Comparison of ENCODE assay signal across 8 mouse cellular contexts in genomic region chr10:81376561-81377361, GRCm38 (mm10). TPM values are rescaled to one million over a fixed set of nuclear protein-coding genes. Genes with fewer than 3 reads are reported as not detected.
DNase-seq lines count a peak whose midpoint lies in the region; ATAC-seq and TF ChIP-seq lines count a peak whose summit lies in the region.

No protein-coding gene starts in this region.

- peaks cover 19% of the 10 kb centered on the region for H3K4me1 ChIP-seq in lung, embryonic 16.5 days (replicated peaks; ENCODE audit: control insufficient read depth, insufficient read depth, low read length)
- peaks cover 12% of the 10 kb centered on the region for H3K4me1 ChIP-seq in hindbrain, postnatal 0 days (ENCODE audit: insufficient read depth, low read length)

- WGBS in lung, embryonic 16.5 days: 26% methylated on average over 6 of the region's 6 CpGs
- WGBS in hindbrain, postnatal 0 days: 47% methylated on average over 6 of the region's 6 CpGs

- H3K36me3 ChIP-seq in lung, embryonic 16.5 days (ENCODE audit: control insufficient read depth, insufficient read depth, low read length): peaks cover 19% of the 10 kb centered on the region
- no peaks in the 10 kb centered on the region for H3K36me3 ChIP-seq in hindbrain, postnatal 0 days (ENCODE audit: insufficient read depth, low read length)

- ATAC-seq in lung, embryonic 16.5 days (ENCODE audit: low read depth): no peak
- ATAC-seq in hindbrain, postnatal 0 days: no peak

- no peaks in the 10 kb centered on the region for H3K27me3 ChIP-seq in lung, embryonic 16.5 days (ENCODE audit: control insufficient read depth, insufficient read depth, low read depth, low read length)
- H3K27me3 ChIP-seq in hindbrain, postnatal 0 days (ENCODE audit: insufficient read depth, low read length): no peaks in the 10 kb centered on the region

- no peak for DNase-seq in lung, postnatal 4 days
- DNase-seq in c-Kit-positive CD71-positive TER-119-negative erythroid progenitor cells, embryonic 14.5 days (ENCODE audit: low read depth): peak; percentile 71
- DNase-seq in hindbrain, postnatal 0 days (ENCODE audit: low spot score): no peak
- DNase-seq in naive thymus-derived CD4-positive, alpha-beta T cell, adult 2 months (ENCODE audit: low read depth): peak; percentile 38
- DNase-seq in ovary, postnatal 14 days (ENCODE audit: low spot score): no peak
- no peak for DNase-seq in cerebellum, adult 8-10 months
- DNase-seq in right cerebral cortex, postnatal 25 days: no peak

- no peaks in the 10 kb centered on the region for H3K9me3 ChIP-seq in lung, embryonic 16.5 days (ENCODE audit: control insufficient read depth, low read length)
- no peaks in the 10 kb centered on the region for H3K9me3 ChIP-seq in hindbrain, postnatal 0 days (ENCODE audit: low read length)

- peak overlapping the region; percentile 92 for H3K4me2 ChIP-seq in lung, embryonic 16.5 days (ENCODE audit: low read depth, low read length)
- peak overlapping the region; percentile 94 for H3K4me2 ChIP-seq in hindbrain, postnatal 0 days (ENCODE audit: low read depth, low read length)

- H3K9ac ChIP-seq in lung, embryonic 16.5 days (ENCODE audit: low read length): peak overlapping the region; percentile 98
- peak overlapping the region; percentile 89 for H3K9ac ChIP-seq in hindbrain, postnatal 0 days (replicated peaks; ENCODE audit: low read length)

- peak overlapping the region; percentile 0; the same call in 1 of the 2 replicates for H3K27ac ChIP-seq in lung, embryonic 16.5 days (ENCODE audit: low read length)
- H3K27ac ChIP-seq in hindbrain, postnatal 0 days: no peak overlapping the region

- TF ChIP-seq CTCF in hindbrain, postnatal 0 days (IDR thresholded peaks at IDR 0.05; ENCODE audit: low read depth): peak; percentile 15; the same call in 1 of the 2 replicates

- peak overlapping the region; percentile 87 for H3K4me3 ChIP-seq in lung, embryonic 16.5 days (ENCODE audit: low read length)
- H3K4me3 ChIP-seq in hindbrain, postnatal 0 days (ENCODE audit: low read length): peak overlapping the region; percentile 84

RNA-seq across cellular contexts. Expression of gene Fzr1, which starts 1.6 kb away (rescaled TPM):
- polyA plus RNA-seq in lung, embryonic 16.5 days (2015; fragmentation: Nextera tagmentation; extraction: Ambion mirVana): 95.4 and 105 TPM in 2 replicates
- 106 and 118 TPM in 2 replicates for total RNA-seq in hindbrain, postnatal 0 days (2014; rRNA removed)
- polyA plus RNA-seq in hindbrain, postnatal 0 days (2015; fragmentation: Nextera tagmentation; extraction: Ambion mirVana): 131 and 134 TPM in 2 replicates

RNA-seq across cellular contexts. Expression of gene Dohh, which starts 7.5 kb away (rescaled TPM):
- 71.4 and 73.1 TPM in 2 replicates for polyA plus RNA-seq in lung, embryonic 16.5 days (2015; fragmentation: Nextera tagmentation; extraction: Ambion mirVana)
- 146 TPM in 2 replicates for total RNA-seq in hindbrain, postnatal 0 days (2014; rRNA removed)
- polyA plus RNA-seq in hindbrain, postnatal 0 days (2015; fragmentation: Nextera tagmentation; extraction: Ambion mirVana): 111 and 114 TPM in 2 replicates

RNA-seq across cellular contexts. Expression of gene Gm48551, which starts 7.5 kb away (rescaled TPM):
- polyA plus RNA-seq in lung, embryonic 16.5 days (2015; fragmentation: Nextera tagmentation; extraction: Ambion mirVana): 3.0 and 3.1 TPM in 2 replicates
- total RNA-seq in hindbrain, postnatal 0 days (2014; rRNA removed): 2.1 and 3.3 TPM in 2 replicates
- polyA plus RNA-seq in hindbrain, postnatal 0 days (2015; fragmentation: Nextera tagmentation; extraction: Ambion mirVana): 5.3 and 7.0 TPM in 2 replicates

RNA-seq across cellular contexts. Expression of gene 4930404N11Rik, which starts 11.1 kb away (rescaled TPM):
- 2.0 and 2.2 TPM in 2 replicates for polyA plus RNA-seq in lung, embryonic 16.5 days (2015; fragmentation: Nextera tagmentation; extraction: Ambion mirVana)
- total RNA-seq in hindbrain, postnatal 0 days (2014; rRNA removed): not detected in 2 replicates
- 0.25 and 0.99 TPM in 2 replicates for polyA plus RNA-seq in hindbrain, postnatal 0 days (2015; fragmentation: Nextera tagmentation; extraction: Ambion mirVana)

RNA-seq across cellular contexts. Expression of gene Gm48552, which starts 12.0 kb away (rescaled TPM):
- 1.2 and 1.7 TPM in 2 replicates for polyA plus RNA-seq in lung, embryonic 16.5 days (2015; fragmentation: Nextera tagmentation; extraction: Ambion mirVana)
- 7.5 TPM in 2 replicates for total RNA-seq in hindbrain, postnatal 0 days (2014; rRNA removed)
- polyA plus RNA-seq in hindbrain, postnatal 0 days (2015; fragmentation: Nextera tagmentation; extraction: Ambion mirVana): 2.7 and 4.0 TPM in 2 replicates

Comparison
In these comparisons a context has a peak if more than half of its experiments do, and no peak if none do; other contexts are left out.
1. DNase-seq: peak in c-Kit-positive CD71-positive TER-119-negative erythroid progenitor cells, embryonic 14.5 days (single experiment) and naive thymus-derived CD4-positive, alpha-beta T cell, adult 2 months (single experiment); none in lung, postnatal 4 days (0 of 2), hindbrain, postnatal 0 days (single experiment), ovary, postnatal 14 days (single experiment), cerebellum, adult 8-10 months (single experiment) and right cerebral cortex, postnatal 25 days (single experiment).